Mouse (Mus musculus): Measurements from ENCODE around the gene Sox5.
A peak's percentile ranks its signal among the peaks of the same experiment; 100 is the strongest.

Sox5 gene

GRCm38 (mm10) chr6:144772175-144772918 lies 9.4 kb downstream of the Sox5 start:
- no peak for ATAC-seq (ENCODE audit: low TSS enrichment)

GRCm38 (mm10) chr6:144769060-144769459 lies 12.7 kb downstream of the Sox5 start:
- ATAC-seq (ENCODE audit: low TSS enrichment) = peak; percentile 57

GRCm38 (mm10) chr6:144761902-144762301 lies 19.9 kb downstream of the Sox5 start:
- no peak for ATAC-seq (ENCODE audit: low TSS enrichment)

GRCm38 (mm10) chr6:144759193-144759592 lies 22.6 kb downstream of the Sox5 start:
- no peak for ATAC-seq (ENCODE audit: low TSS enrichment)

- ATAC-seq (ENCODE audit: low TSS enrichment) = no peak
Observed at GRCm38 (mm10) chr6:144757414-144757813, 24.4 kb downstream of the Sox5 start.

GRCm38 (mm10) chr6:144756444-144756843 lies 25.3 kb downstream of the Sox5 start:
- no peak for ATAC-seq (ENCODE audit: low TSS enrichment)

GRCm38 (mm10) chr6:144755304-144755703 lies 26.5 kb downstream of the Sox5 start:
- no peak for ATAC-seq (ENCODE audit: low TSS enrichment)

- ATAC-seq (ENCODE audit: low TSS enrichment) = no peak
Observed at GRCm38 (mm10) chr6:144754366-144754765, 27.4 kb downstream of the Sox5 start.

GRCm38 (mm10) chr6:144753963-144754296 lies 27.8 kb downstream of the Sox5 start:
- ATAC-seq (ENCODE audit: low TSS enrichment) = no peak

- peak; percentile 83 for ATAC-seq (ENCODE audit: low TSS enrichment)
Observed at GRCm38 (mm10) chr6:144753225-144753962, 28.4 kb downstream of the Sox5 start.

- ATAC-seq (ENCODE audit: low TSS enrichment) = no peak
Observed at GRCm38 (mm10) chr6:144751581-144751980, 30.2 kb downstream of the Sox5 start.

GRCm38 (mm10) chr6:144750197-144750596 lies 31.6 kb downstream of the Sox5 start:
- ATAC-seq (ENCODE audit: low TSS enrichment) = no peak

GRCm38 (mm10) chr6:144746436-144746835 lies 35.3 kb downstream of the Sox5 start:
- peak; percentile 91 for ATAC-seq (ENCODE audit: low TSS enrichment)

GRCm38 (mm10) chr6:144742559-144742958 lies 39.2 kb downstream of the Sox5 start:
- no peak for ATAC-seq (ENCODE audit: low TSS enrichment)

GRCm38 (mm10) chr6:144741080-144741655 lies 40.6 kb downstream of the Sox5 start:
- no peak for ATAC-seq (ENCODE audit: low TSS enrichment)

GRCm38 (mm10) chr6:144740343-144740742 lies 41.4 kb downstream of the Sox5 start:
- no peak for ATAC-seq (ENCODE audit: low TSS enrichment)

- ATAC-seq (ENCODE audit: low TSS enrichment) = no peak
Observed at GRCm38 (mm10) chr6:144739753-144740152, 42.0 kb downstream of the Sox5 start.

- no peak for ATAC-seq (ENCODE audit: low TSS enrichment)
Observed at GRCm38 (mm10) chr6:144737786-144738185, 44.0 kb downstream of the Sox5 start.

GRCm38 (mm10) chr6:144731251-144731970 lies 50.4 kb downstream of the Sox5 start:
- ATAC-seq (ENCODE audit: low TSS enrichment) = no peak

- no peak for ATAC-seq (ENCODE audit: low TSS enrichment)
Observed at GRCm38 (mm10) chr6:144723530-144724144, 58.1 kb downstream of the Sox5 start.

GRCm38 (mm10) chr6:144723024-144723423 lies 58.8 kb downstream of the Sox5 start:
- ATAC-seq (ENCODE audit: low TSS enrichment) = no peak

GRCm38 (mm10) chr6:144720846-144721245 lies 60.9 kb downstream of the Sox5 start:
- no peak for ATAC-seq (ENCODE audit: low TSS enrichment)
